Mouse (Mus musculus): ENCODE measurements around the gene Zscan5b. TPM values are rescaled to one million over a fixed set of nuclear protein-coding genes. Genes with fewer than 3 reads are reported as not detected.

The Zscan5b gene
- polyA plus RNA-seq, 1 experiment from 2014 or later: not detected

DNA sequence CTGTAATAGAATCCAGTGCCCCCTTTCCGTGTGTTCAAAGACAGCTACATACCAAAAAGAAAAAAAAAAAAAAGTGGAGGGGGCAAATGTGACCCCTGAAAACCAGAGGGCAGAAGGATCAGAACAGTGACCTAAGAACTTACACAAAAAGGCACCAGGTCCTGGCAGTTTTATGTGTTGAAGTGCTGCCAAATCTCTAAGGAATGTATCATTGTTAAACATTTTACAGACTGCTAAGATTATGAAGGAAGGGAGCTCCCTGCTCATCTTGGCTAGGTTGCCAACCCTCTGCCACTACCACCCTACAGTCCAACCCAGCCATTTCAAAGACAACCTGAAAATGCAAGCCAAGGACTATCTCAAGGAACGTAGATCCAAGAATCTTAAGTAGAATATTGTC is 35.9 kb upstream of the Zscan5b start:
- 97% methylated on average over 2 of the region's 2 CpGs for WGBS

GRCm38 (mm10) chr7:6186756-6187155 is 35.3 kb upstream of the Zscan5b start:
- WGBS: 80% methylated on average over 2 of the region's 2 CpGs
- Histone ChIP-seq H3K36me3 (ENCODE audit: control insufficient read depth, insufficient read depth, low read length) (peaks cover 49% of the 10 kb centered on the region), H3K9ac (ENCODE audit: low read depth, low read length) (no peak overlapping the region)

More for the DNA sequence above, 35.9 kb upstream of the Zscan5b start:
- no peak overlapping the region for H3K4me2 ChIP-seq (ENCODE audit: low read length)
- H3K4me3 ChIP-seq (ENCODE audit: low read depth, low read length): no peak overlapping the region
- H3K9me3 ChIP-seq (replicated peaks; ENCODE audit: control insufficient read depth, low read length, poor library complexity, severe bottlenecking): no peaks in the 10 kb centered on the region
- H3K4me1 ChIP-seq (ENCODE audit: control insufficient read depth, insufficient read depth, low read length): no peaks in the 10 kb centered on the region
- H3K9ac ChIP-seq (ENCODE audit: low read depth, low read length): no peak overlapping the region
- H3K27ac ChIP-seq (ENCODE audit: low read length): no peak overlapping the region
- H3K27me3 ChIP-seq (ENCODE audit: control insufficient read depth, insufficient read depth, low read depth, low read length): no peaks in the 10 kb centered on the region
- no peak for ATAC-seq
- peaks cover 49% of the 10 kb centered on the region for H3K36me3 ChIP-seq (ENCODE audit: control insufficient read depth, insufficient read depth, low read length)

DNA sequence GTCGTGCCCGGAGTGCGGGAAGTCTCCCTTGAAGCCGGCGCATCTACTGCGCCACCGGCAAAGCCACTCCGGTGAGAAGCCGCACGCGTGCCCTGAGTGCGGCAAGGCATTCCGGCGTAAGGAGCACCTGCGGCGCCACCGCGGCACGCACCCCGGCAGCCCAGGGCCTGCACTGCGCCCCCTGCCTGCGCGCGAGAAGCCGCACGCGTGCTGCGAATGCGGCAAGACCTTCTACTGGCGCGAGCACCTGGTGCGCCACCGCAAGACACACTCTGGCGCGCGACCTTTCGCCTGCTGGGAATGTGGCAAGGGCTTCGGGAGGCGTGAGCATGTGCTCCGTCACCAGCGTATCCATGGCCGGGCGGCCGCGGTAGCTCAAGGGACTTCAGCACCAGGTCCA is 32.5 kb upstream of the Zscan5b start:
- Histone ChIP-seq H3K4me2 (ENCODE audit: low read length) (no peak overlapping the region), H3K36me3 (ENCODE audit: control insufficient read depth, insufficient read depth, low read length) (peaks cover 40% of the 10 kb centered on the region), H3K9me3 (replicated peaks; ENCODE audit: control insufficient read depth, low read length, poor library complexity, severe bottlenecking) (no peaks in the 10 kb centered on the region), H3K9ac (ENCODE audit: low read depth, low read length) (no peak overlapping the region), H3K4me1 (ENCODE audit: control insufficient read depth, insufficient read depth, low read length) (no peaks in the 10 kb centered on the region), H3K27me3 (ENCODE audit: control insufficient read depth, insufficient read depth, low read depth, low read length) (no peaks in the 10 kb centered on the region), H3K27ac (ENCODE audit: low read length) (no peak overlapping the region), H3K4me3 (ENCODE audit: low read depth, low read length) (no peak overlapping the region)
- 50% methylated on average over 44 of the region's 45 CpGs for WGBS
- ATAC-seq: no peak

More at GRCm38 (mm10) chr7:6186756-6187155, 35.3 kb upstream of the Zscan5b start:
- no peaks in the 10 kb centered on the region for H3K9me3 ChIP-seq (replicated peaks; ENCODE audit: control insufficient read depth, low read length, poor library complexity, severe bottlenecking)
- H3K27ac ChIP-seq (ENCODE audit: low read length): no peak overlapping the region
- ATAC-seq: no peak
- no peaks in the 10 kb centered on the region for H3K27me3 ChIP-seq (ENCODE audit: control insufficient read depth, insufficient read depth, low read depth, low read length)
- no peak overlapping the region for H3K4me2 ChIP-seq (ENCODE audit: low read length)
- H3K4me1 ChIP-seq (ENCODE audit: control insufficient read depth, insufficient read depth, low read length): no peaks in the 10 kb centered on the region
- H3K4me3 ChIP-seq (ENCODE audit: low read depth, low read length): no peak overlapping the region

DNA sequence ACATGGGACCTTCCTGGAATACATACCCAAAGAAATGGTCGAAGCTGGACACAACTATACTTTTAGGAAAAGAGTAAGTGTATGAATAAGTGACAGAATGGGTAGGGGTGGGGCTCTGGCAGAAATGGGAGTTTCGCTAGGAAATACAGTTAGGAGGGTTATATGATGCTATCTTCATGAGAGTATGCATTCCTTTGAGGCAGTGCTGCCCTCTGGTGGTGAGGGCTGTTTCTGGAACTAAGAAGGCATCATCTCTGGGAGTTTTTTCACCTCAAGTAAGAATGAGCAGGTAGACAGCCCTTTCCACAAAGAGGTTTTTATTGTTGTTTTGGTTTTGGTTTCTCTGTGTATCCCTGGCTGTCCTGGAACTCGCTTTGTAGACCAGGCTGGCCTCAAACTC is 30.7 kb upstream of the Zscan5b start:
- no peak for ATAC-seq
- H3K4me2 ChIP-seq (ENCODE audit: low read length): no peak overlapping the region
- H3K27ac ChIP-seq (ENCODE audit: low read length): no peak overlapping the region
- H3K9me3 ChIP-seq (replicated peaks; ENCODE audit: control insufficient read depth, low read length, poor library complexity, severe bottlenecking): no peaks in the 10 kb centered on the region
- H3K9ac ChIP-seq (ENCODE audit: low read depth, low read length): no peak overlapping the region
- no peaks in the 10 kb centered on the region for H3K4me1 ChIP-seq (ENCODE audit: control insufficient read depth, insufficient read depth, low read length)
- H3K36me3 ChIP-seq (ENCODE audit: control insufficient read depth, insufficient read depth, low read length): peaks cover 25% of the 10 kb centered on the region
- H3K27me3 ChIP-seq (ENCODE audit: control insufficient read depth, insufficient read depth, low read depth, low read length): no peaks in the 10 kb centered on the region
- WGBS: 44% methylated on average over 3 of the region's 3 CpGs
- H3K4me3 ChIP-seq (ENCODE audit: low read depth, low read length): no peak overlapping the region

GRCm38 (mm10) chr7:6194129-6194528 is 27.9 kb upstream of the Zscan5b start:
- H3K36me3 ChIP-seq (ENCODE audit: control insufficient read depth, insufficient read depth, low read length): peaks cover 10% of the 10 kb centered on the region
- peak; percentile 79 for ATAC-seq
- H3K9ac ChIP-seq (ENCODE audit: low read depth, low read length): no peak overlapping the region
- H3K4me3 ChIP-seq (ENCODE audit: low read depth, low read length): no peak overlapping the region
- no peaks in the 10 kb centered on the region for H3K9me3 ChIP-seq (replicated peaks; ENCODE audit: control insufficient read depth, low read length, poor library complexity, severe bottlenecking)
- no peaks in the 10 kb centered on the region for H3K4me1 ChIP-seq (ENCODE audit: control insufficient read depth, insufficient read depth, low read length)
- H3K27ac ChIP-seq (ENCODE audit: low read length): no peak overlapping the region
- H3K4me2 ChIP-seq (ENCODE audit: low read length): no peak overlapping the region
- WGBS: 22% methylated on average over 5 of the region's 5 CpGs
- no peaks in the 10 kb centered on the region; the same call in 1 of the 2 replicates for H3K27me3 ChIP-seq (ENCODE audit: control insufficient read depth, insufficient read depth, low read depth, low read length)

GRCm38 (mm10) chr7:6195777-6196176 is 26.3 kb upstream of the Zscan5b start:
- Histone ChIP-seq H3K4me3 (ENCODE audit: low read depth, low read length) (no peak overlapping the region), H3K27ac (ENCODE audit: low read length) (no peak overlapping the region), H3K36me3 (ENCODE audit: control insufficient read depth, insufficient read depth, low read length) (no peaks in the 10 kb centered on the region), H3K4me2 (ENCODE audit: low read length) (no peak overlapping the region), H3K9me3 (replicated peaks; ENCODE audit: control insufficient read depth, low read length, poor library complexity, severe bottlenecking) (no peaks in the 10 kb centered on the region), H3K4me1 (ENCODE audit: control insufficient read depth, insufficient read depth, low read length) (no peaks in the 10 kb centered on the region), H3K9ac (ENCODE audit: low read depth, low read length) (no peak overlapping the region), H3K27me3 (ENCODE audit: control insufficient read depth, insufficient read depth, low read depth, low read length) (no peaks in the 10 kb centered on the region; the same call in 1 of the 2 replicates)
- WGBS: 47% methylated on average over 2 of the region's 2 CpGs
- ATAC-seq: no peak

DNA sequence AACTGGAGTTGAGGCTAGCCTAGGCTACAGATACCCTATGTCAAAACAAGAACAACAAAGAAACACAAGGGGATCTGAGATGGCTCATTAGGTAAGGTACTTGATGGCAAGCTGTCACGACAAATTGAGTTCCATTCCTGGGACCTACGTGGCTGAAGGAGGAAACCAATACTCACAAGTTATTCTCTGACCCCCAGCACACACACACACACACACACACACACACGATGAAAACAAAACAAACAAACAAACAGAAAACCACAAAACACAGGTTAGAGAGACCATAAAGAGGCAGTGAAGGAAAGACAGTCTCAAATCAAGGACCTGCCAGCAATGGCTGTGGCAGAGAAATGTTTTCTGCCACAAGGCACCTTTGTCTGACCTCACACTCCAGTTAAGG is 25.3 kb upstream of the Zscan5b start, which contains the start of gene Galp:
Galp (plus strand) TSS at position 301 of the 400 bp plus-strand sequence.
- no peak for ATAC-seq
- 78% methylated on average over 3 of the region's 3 CpGs for WGBS

GRCm38 (mm10) chr7:6204200-6204599 is 17.9 kb upstream of the Zscan5b start:
- H3K4me1 ChIP-seq (ENCODE audit: control insufficient read depth, insufficient read depth, low read length): no peaks in the 10 kb centered on the region

More for the DNA sequence above, 25.3 kb upstream of the Zscan5b start, which contains the start of gene Galp:
- no peaks in the 10 kb centered on the region; the same call in 1 of the 2 replicates for H3K27me3 ChIP-seq (ENCODE audit: control insufficient read depth, insufficient read depth, low read depth, low read length)
- no peaks in the 10 kb centered on the region for H3K4me1 ChIP-seq (ENCODE audit: control insufficient read depth, insufficient read depth, low read length)
- H3K4me2 ChIP-seq (ENCODE audit: low read length): no peak within 1 kb of the TSS
- H3K36me3 ChIP-seq (ENCODE audit: control insufficient read depth, insufficient read depth, low read length): no peaks in the 10 kb centered on the region
- H3K9me3 ChIP-seq (replicated peaks; ENCODE audit: control insufficient read depth, low read length, poor library complexity, severe bottlenecking): no peaks in the 10 kb centered on the region
- no peak within 1 kb of the TSS for H3K9ac ChIP-seq (ENCODE audit: low read depth, low read length)
- H3K27ac ChIP-seq (ENCODE audit: low read length): no peak within 1 kb of the TSS
- no peak within 1 kb of the TSS for H3K4me3 ChIP-seq (ENCODE audit: low read depth, low read length)

DNA sequence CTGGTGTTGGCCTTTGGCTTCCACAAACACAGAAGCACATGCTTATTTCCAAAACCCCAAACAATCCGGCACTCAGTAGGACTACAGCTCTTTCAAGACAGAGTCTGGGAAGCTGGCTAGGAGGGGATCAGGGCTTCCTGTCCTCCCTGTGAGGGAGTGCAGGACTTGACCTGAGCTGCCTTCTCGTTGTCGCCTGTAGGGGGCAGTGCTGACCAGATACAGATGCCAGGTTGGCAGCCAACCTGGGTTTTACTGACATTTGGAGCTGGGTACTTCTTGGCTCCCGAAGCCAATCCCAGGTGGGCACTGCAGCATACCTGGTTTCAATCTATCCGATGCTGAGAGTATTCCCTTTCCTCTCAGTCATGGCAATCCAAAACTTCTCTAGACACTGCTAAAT is 8.9 kb upstream of the Zscan5b start:
- H3K27me3 ChIP-seq (ENCODE audit: control insufficient read depth, insufficient read depth, low read depth, low read length): no peaks in the 10 kb centered on the region
- no peak overlapping the region for H3K27ac ChIP-seq (ENCODE audit: low read length)
- ATAC-seq: no peak
- no peaks in the 10 kb centered on the region for H3K4me1 ChIP-seq (ENCODE audit: control insufficient read depth, insufficient read depth, low read length)
- 45% methylated on average over 5 of the region's 5 CpGs for WGBS
- no peak overlapping the region for H3K9ac ChIP-seq (ENCODE audit: low read depth, low read length)
- H3K4me2 ChIP-seq (ENCODE audit: low read length): no peak overlapping the region
- H3K9me3 ChIP-seq (replicated peaks; ENCODE audit: control insufficient read depth, low read length, poor library complexity, severe bottlenecking): peaks cover 2% of the 10 kb centered on the region; the same call in 1 of the 2 replicates
- H3K4me3 ChIP-seq (ENCODE audit: low read depth, low read length): no peak overlapping the region
- no peaks in the 10 kb centered on the region for H3K36me3 ChIP-seq (ENCODE audit: control insufficient read depth, insufficient read depth, low read length)

More at GRCm38 (mm10) chr7:6204200-6204599, 17.9 kb upstream of the Zscan5b start:
- H3K36me3 ChIP-seq (ENCODE audit: control insufficient read depth, insufficient read depth, low read length): no peaks in the 10 kb centered on the region
- no peaks in the 10 kb centered on the region for H3K9me3 ChIP-seq (replicated peaks; ENCODE audit: control insufficient read depth, low read length, poor library complexity, severe bottlenecking)
- WGBS: 84% methylated on average over 3 of the region's 3 CpGs
- no peak overlapping the region for H3K27ac ChIP-seq (ENCODE audit: low read length)
- H3K4me2 ChIP-seq (ENCODE audit: low read length): no peak overlapping the region
- H3K4me3 ChIP-seq (ENCODE audit: low read depth, low read length): no peak overlapping the region
- no peak overlapping the region for H3K9ac ChIP-seq (ENCODE audit: low read depth, low read length)
- ATAC-seq: no peak
- H3K27me3 ChIP-seq (ENCODE audit: control insufficient read depth, insufficient read depth, low read depth, low read length): no peaks in the 10 kb centered on the region

Measured in midbrain, embryonic 16.5 days (tissue).